Mouse (Mus musculus): ENCODE results near the gene Lhfp.
A peak's percentile ranks its signal among the peaks of the same experiment; 100 is the strongest.

The Lhfp gene

DNA sequence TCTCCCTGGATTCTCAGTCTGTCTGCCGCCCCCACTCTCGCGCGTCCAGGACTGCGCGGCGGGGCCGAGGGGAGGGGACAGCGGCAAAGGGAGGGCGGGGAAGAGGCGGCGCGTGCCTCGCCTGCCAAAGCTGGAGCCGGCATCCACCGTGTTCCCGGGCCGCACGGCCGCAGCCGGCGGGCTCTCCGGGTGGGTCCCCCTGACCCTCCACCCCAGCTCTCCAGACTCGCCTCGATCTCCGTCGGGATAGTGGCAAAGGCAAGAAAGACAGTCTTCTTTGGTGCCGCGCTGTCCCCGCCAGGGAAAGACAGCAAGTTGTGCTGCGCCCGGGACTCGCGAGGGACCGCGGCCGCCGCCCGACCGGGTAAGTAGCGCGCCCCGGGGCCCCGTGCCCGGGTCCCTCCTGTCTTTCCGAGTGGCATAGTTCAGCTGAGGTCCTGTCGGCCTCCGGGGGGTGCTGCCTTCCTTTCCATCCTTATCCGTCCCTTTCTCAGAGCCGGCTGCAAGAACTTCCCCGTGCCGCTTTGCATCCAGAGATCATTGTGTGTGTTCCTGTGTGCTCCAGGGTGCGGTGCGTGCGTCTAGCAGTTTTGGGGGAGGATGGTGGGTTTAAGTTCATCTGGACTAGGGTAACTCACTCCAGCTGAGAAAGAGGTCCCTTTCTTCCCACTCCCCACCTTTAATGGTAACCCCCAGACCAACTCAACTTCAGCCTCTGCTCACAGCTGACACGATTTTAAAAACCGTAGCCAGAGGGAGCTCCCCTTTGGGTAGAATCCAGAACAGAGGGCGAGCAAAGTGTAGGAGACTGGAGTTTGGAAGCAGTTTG, at the start of gene Lhfp:
TSS of gene Lhfp (plus strand) at position 118 of the 829 bp plus-strand sequence.
- TF ChIP-seq NANOG (IDR thresholded peaks at IDR 0.05; ENCODE audit: borderline replicate concordance, low read length) = no peak
- no peak for TF ChIP-seq CTCF (conservative IDR thresholded peaks at IDR 0.05; ENCODE audit: low read length)
- no peak for TF ChIP-seq POU5F1 (IDR thresholded peaks at IDR 0.05; ENCODE audit: borderline replicate concordance, low read length)
- H3K4me3 ChIP-seq (replicated peaks; ENCODE audit: low read length) = peak within 1 kb of the TSS; percentile 84
- H3K9me3 ChIP-seq (ENCODE audit: low read length) = no peaks in the 10 kb centered on the region
- H3K27me3 ChIP-seq (ENCODE audit: insufficient read depth, low read length) = peaks cover 66% of the 10 kb centered on the region
- H3K36me3 ChIP-seq (ENCODE audit: insufficient read depth, low read length) = no peaks in the 10 kb centered on the region
- H3K4me1 ChIP-seq (replicated peaks; ENCODE audit: low read depth, low read length) = peaks cover 12% of the 10 kb centered on the region

DNA sequence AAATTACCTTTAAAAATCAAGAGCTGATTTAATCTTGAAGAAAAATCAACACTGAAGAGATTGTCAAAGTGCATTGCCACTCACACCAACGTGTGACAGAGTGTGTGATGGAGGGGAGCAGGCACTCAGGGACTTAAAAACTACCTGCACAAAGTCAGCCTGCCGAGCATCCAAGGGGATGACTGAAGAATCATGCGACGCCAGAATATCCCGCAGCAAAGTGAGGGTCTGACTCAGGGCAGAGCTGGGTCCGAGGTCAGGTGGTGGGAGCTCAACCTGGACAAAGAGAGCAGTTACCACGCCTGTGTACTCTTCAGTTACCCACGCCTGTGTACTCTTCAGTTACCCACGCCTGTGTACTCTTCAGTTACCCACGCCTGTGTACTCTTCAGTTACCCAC, 48.0 kb upstream of the Lhfp start:
- no peak for TF ChIP-seq CTCF (conservative IDR thresholded peaks at IDR 0.05; ENCODE audit: low read length)
- no peak for TF ChIP-seq POU5F1 (IDR thresholded peaks at IDR 0.05; ENCODE audit: borderline replicate concordance, low read length)
- TF ChIP-seq NANOG (IDR thresholded peaks at IDR 0.05; ENCODE audit: borderline replicate concordance, low read length) = no peak
- no peak overlapping the region for H3K4me3 ChIP-seq (replicated peaks; ENCODE audit: low read length)
- peaks cover 39% of the 10 kb centered on the region for H3K36me3 ChIP-seq (ENCODE audit: insufficient read depth, low read length)
- peaks cover 16% of the 10 kb centered on the region; the same call in 1 of the 2 replicates for H3K9me3 ChIP-seq (ENCODE audit: low read length)
- H3K27me3 ChIP-seq (ENCODE audit: insufficient read depth, low read length) = no peaks in the 10 kb centered on the region
- H3K4me1 ChIP-seq (replicated peaks; ENCODE audit: low read depth, low read length) = peaks cover 10% of the 10 kb centered on the region

DNA sequence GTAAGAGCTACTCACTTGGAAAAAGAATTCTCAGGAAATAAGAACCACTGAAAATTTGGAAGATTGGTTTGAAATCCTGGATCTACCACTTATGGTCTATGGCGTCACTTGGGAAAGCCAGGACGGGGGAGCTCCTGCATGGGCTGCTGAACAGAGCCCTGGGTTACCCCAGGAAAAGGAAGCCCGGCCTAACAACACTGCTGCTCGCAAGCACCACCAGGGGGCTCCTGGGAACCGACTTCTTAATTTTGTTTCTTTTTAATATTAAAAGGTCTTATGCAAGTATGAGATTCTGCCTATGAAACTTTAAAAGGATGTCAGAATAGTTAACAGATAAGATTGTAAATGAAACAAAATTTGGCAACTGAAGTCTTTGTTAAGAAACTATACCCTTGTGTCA, 46.7 kb upstream of the Lhfp start:
- Histone ChIP-seq H3K9me3 (ENCODE audit: low read length) (peaks cover 16% of the 10 kb centered on the region; the same call in 1 of the 2 replicates), H3K4me1 (replicated peaks; ENCODE audit: low read depth, low read length) (peaks cover 9% of the 10 kb centered on the region), H3K4me3 (replicated peaks; ENCODE audit: low read length) (no peak overlapping the region), H3K36me3 (ENCODE audit: insufficient read depth, low read length) (peaks cover 33% of the 10 kb centered on the region), H3K27me3 (ENCODE audit: insufficient read depth, low read length) (no peaks in the 10 kb centered on the region)
- TF ChIP-seq POU5F1 (IDR thresholded peaks at IDR 0.05; ENCODE audit: borderline replicate concordance, low read length) (no peak), CTCF (conservative IDR thresholded peaks at IDR 0.05; ENCODE audit: low read length) (0 out of 2 replicates have a peak, but pooled peaks have one; percentile 10)

DNA sequence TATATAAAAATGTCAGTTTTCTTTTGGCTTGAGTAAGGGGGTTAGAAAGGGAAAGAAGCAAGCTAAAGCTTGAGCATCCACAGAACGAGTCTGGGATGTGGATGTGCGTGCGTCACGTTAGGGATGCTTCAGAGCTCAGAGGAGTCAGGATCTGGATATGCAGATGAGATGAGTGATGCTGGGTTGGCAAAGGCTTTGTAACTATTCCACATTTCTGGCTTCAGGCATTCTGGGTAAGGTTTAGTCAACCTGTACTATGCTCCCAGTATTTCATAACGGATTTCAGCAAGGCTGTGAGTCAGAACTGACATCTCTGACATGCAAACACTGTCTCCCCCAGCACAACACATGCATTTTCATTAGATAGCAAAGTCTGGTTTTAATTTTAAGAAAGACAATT, 44.7 kb upstream of the Lhfp start:
- H3K9me3 ChIP-seq (ENCODE audit: low read length) = peaks cover 16% of the 10 kb centered on the region; the same call in 1 of the 2 replicates
- TF ChIP-seq NANOG (IDR thresholded peaks at IDR 0.05; ENCODE audit: borderline replicate concordance, low read length) = no peak
- no peak for TF ChIP-seq CTCF (conservative IDR thresholded peaks at IDR 0.05; ENCODE audit: low read length)
- no peak for TF ChIP-seq POU5F1 (IDR thresholded peaks at IDR 0.05; ENCODE audit: borderline replicate concordance, low read length)
- no peak overlapping the region for H3K4me3 ChIP-seq (replicated peaks; ENCODE audit: low read length)
- H3K4me1 ChIP-seq (replicated peaks; ENCODE audit: low read depth, low read length) = no peaks in the 10 kb centered on the region
- no peaks in the 10 kb centered on the region for H3K27me3 ChIP-seq (ENCODE audit: insufficient read depth, low read length)
- peaks cover 45% of the 10 kb centered on the region for H3K36me3 ChIP-seq (ENCODE audit: insufficient read depth, low read length)

DNA sequence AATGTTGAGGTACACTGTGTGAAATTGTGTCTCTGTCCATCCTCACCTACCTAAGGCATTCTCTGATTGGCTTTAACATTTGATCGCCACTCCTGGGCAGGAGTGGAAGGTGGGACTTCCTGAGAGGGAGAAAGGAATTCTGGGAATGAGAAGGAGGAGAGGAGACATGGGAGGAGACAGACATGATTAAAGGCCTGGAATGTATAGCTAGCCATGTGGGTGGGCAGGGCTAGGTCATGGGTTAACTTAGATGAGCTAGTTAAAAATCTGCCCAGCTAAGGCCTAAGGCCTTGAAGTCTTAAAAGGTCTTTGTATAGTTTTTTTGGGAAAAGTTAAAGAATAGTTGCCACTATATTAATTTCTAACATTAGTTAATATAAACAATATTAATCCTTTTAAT, 43.9 kb upstream of the Lhfp start:
- H3K9me3 ChIP-seq (ENCODE audit: low read length) = peaks cover 16% of the 10 kb centered on the region; the same call in 1 of the 2 replicates
- H3K4me1 ChIP-seq (replicated peaks; ENCODE audit: low read depth, low read length) = no peaks in the 10 kb centered on the region
- no peaks in the 10 kb centered on the region for H3K27me3 ChIP-seq (ENCODE audit: insufficient read depth, low read length)
- no peak for TF ChIP-seq NANOG (IDR thresholded peaks at IDR 0.05; ENCODE audit: borderline replicate concordance, low read length)
- TF ChIP-seq CTCF (conservative IDR thresholded peaks at IDR 0.05; ENCODE audit: low read length) = no peak
- no peak for TF ChIP-seq POU5F1 (IDR thresholded peaks at IDR 0.05; ENCODE audit: borderline replicate concordance, low read length)
- H3K4me3 ChIP-seq (replicated peaks; ENCODE audit: low read length) = no peak overlapping the region
- peaks cover 46% of the 10 kb centered on the region for H3K36me3 ChIP-seq (ENCODE audit: insufficient read depth, low read length)

DNA sequence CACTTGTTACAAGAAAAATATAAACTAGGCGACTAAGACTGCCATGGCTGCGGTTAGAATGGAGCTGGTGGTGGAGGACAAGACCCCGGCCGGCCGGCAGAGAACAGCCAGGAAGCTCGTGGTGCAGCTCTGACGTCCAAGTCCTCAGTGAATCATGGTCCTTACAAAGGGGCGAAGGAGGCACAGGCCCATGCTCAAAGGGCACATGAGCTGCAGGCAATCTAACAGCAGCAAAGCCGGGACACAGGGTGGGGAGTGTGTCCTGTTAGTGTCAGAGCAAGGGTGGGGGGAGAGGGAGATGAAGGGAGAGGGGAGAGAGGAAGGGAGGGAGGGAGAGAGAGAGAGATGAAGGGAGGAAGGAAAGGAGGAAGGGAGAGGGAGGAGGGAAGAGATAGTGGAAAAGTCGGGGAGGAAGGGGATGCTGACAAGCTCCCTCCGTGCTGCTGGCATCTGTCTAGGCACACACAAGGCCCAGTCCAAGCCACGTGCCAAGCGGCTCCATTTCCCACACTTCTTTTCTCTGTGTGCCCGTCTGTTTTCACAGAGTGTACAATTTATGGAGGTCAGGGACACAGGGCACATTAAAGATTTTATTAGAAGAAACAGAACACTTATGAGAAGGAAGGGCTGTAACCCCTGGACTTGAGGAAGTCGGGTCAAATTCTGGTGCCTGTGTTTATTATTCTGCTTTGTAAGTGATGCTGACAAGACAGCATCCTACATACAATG, 42.1 kb upstream of the Lhfp start:
- TF ChIP-seq CTCF (conservative IDR thresholded peaks at IDR 0.05; ENCODE audit: low read length) = no peak
- Histone ChIP-seq H3K4me3 (replicated peaks; ENCODE audit: low read length) (no peak overlapping the region), H3K36me3 (ENCODE audit: insufficient read depth, low read length) (peaks cover 37% of the 10 kb centered on the region)

DNA sequence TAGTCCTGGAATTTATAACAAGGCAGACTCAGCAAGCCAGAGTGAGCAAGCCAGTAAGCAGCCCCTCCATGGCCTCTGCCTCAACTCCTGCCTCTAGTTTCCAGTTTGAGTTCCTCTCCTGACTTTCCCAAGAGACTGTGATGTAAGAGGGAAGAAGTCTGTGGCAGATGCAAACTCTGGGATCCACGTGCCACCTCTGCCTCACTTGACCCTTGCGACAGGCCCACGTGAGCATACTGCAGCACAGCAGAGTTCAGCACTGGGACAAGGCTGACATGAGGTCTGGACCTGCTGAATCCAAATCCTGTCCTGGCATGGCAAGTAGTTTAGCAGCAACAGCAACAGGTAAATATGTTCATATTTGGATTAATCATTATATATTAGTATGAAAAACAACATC, 41.3 kb upstream of the Lhfp start:
- no peak for TF ChIP-seq POU5F1 (IDR thresholded peaks at IDR 0.05; ENCODE audit: borderline replicate concordance, low read length)
- no peak for TF ChIP-seq NANOG (IDR thresholded peaks at IDR 0.05; ENCODE audit: borderline replicate concordance, low read length)
- TF ChIP-seq CTCF (conservative IDR thresholded peaks at IDR 0.05; ENCODE audit: low read length) = no peak
- Histone ChIP-seq H3K4me1 (replicated peaks; ENCODE audit: low read depth, low read length) (peaks cover 5% of the 10 kb centered on the region; the same call in 1 of the 2 replicates), H3K36me3 (ENCODE audit: insufficient read depth, low read length) (peaks cover 37% of the 10 kb centered on the region), H3K4me3 (replicated peaks; ENCODE audit: low read length) (no peak overlapping the region), H3K27me3 (ENCODE audit: insufficient read depth, low read length) (no peaks in the 10 kb centered on the region), H3K9me3 (ENCODE audit: low read length) (peaks cover 5% of the 10 kb centered on the region; the same call in 1 of the 2 replicates)

More for the DNA sequence above, 42.1 kb upstream of the Lhfp start:
- peaks cover under 1% of the 10 kb centered on the region; the same call in 1 of the 2 replicates for H3K4me1 ChIP-seq (replicated peaks; ENCODE audit: low read depth, low read length)
- no peaks in the 10 kb centered on the region for H3K27me3 ChIP-seq (ENCODE audit: insufficient read depth, low read length)
- H3K9me3 ChIP-seq (ENCODE audit: low read length) = peaks cover 11% of the 10 kb centered on the region; the same call in 1 of the 2 replicates

DNA sequence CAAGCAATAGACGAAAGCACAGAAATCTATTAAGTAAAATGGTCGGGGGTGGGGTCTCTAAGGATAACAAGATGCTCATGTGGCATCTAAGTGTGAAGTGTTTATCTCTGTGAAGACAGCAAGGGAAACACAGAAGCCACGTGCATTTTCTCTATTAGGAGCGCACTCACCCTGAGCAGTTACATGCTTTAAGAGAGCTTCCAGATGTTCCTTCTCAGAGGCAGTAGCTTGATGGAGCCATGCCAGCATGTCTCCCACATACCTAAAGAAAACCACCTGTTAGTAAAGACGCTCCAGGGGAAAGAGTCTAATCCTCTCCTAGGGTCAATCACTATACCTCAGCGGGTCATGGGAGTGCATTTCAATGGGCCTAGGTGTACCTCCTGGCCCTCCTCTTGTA, 39.3 kb upstream of the Lhfp start:
- no peak overlapping the region for H3K4me3 ChIP-seq (replicated peaks; ENCODE audit: low read length)
- no peaks in the 10 kb centered on the region for H3K9me3 ChIP-seq (ENCODE audit: low read length)
- no peaks in the 10 kb centered on the region for H3K27me3 ChIP-seq (ENCODE audit: insufficient read depth, low read length)
- TF ChIP-seq POU5F1 (IDR thresholded peaks at IDR 0.05; ENCODE audit: borderline replicate concordance, low read length) (no peak), CTCF (conservative IDR thresholded peaks at IDR 0.05; ENCODE audit: low read length) (no peak), NANOG (IDR thresholded peaks at IDR 0.05; ENCODE audit: borderline replicate concordance, low read length) (no peak)
- H3K36me3 ChIP-seq (ENCODE audit: insufficient read depth, low read length) = peaks cover 36% of the 10 kb centered on the region
- peaks cover 8% of the 10 kb centered on the region; the same call in 1 of the 2 replicates for H3K4me1 ChIP-seq (replicated peaks; ENCODE audit: low read depth, low read length)

All from E14TG2a.4 (cell line).